Mouse (Mus musculus): Measurements from ENCODE around the gene Qtrt2.

The Qtrt2 gene

DNA sequence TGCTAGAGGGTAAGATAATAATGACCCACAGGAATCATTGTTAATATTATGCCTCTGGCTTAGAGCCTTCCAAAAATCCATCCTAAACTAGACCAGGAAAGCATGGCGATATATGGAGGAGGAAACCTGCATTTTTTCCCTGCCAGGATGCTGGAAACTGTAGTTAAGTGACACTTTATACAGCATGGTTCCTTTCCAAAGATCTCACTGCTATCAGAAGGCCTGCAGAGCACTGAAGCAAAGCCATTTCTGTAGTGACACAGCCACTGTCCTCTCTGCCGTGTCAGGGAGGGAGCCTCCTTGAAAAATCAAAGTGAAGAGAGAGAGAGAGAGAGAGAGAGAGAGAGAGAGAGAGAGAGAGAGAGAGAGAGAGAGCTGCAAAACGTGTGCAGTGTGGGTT is 4.0 kb downstream of the Qtrt2 start:
- no peak for DNase-seq

DNA sequence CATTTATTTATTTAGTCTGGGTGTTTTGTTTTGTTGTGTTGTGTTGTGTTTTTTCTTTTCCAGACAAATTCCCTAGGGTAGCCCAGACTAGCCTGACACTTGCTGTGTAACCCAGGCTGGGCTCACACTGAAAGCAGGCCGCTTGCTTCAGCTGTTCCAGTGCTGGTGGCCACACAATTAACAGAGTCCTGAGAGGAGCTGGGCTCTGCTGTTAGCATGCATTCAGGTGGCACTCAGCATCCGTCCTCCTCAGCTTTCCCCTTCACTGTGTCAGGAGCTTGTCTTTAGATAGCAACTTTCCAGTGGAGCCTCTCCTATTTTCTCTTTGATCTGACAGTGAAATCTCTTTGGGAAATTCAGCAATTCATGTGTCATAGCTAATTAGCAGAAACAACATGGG is 4.6 kb downstream of the Qtrt2 start:
- no peak for DNase-seq

DNA sequence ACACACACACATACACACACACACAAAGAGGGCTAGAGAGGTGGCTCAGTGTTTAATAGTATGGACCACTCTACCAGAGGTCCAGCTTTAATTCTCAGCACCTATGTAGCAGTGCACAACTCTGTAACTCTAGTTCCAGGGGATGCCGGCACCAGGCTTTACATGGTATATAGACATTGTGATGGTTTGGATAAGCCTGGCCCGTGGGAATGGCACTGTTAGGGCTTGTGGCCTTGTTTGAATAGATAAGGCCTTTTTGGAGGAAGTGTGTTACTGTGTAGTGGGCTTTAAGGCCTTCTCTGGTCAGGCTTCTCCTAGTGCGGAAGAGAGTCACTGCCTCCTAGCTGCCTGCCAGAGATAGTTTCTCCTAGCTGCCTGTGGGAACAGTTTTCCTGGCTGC is 7.7 kb downstream of the Qtrt2 start:
- no peak for DNase-seq

DNA sequence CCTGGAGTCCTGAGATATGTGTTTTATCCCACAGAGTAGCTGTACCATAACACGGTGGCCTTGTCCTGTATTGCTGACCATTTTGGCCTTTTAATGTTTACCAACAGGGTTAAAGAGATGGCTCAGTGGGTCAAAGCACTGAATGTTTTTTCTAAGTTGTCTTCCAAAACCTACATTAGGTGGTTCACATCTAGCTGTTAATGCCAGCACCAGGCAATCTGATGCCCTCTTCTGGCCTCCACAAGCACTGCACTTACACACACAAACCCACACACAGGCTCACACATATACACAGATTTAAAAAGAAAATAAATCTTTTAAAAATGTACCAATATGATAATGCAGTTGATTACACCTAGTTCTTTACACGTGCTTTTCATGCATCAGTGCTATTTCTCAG is 17.7 kb downstream of the Qtrt2 start:
- DNase-seq = peak; percentile 18

DNA sequence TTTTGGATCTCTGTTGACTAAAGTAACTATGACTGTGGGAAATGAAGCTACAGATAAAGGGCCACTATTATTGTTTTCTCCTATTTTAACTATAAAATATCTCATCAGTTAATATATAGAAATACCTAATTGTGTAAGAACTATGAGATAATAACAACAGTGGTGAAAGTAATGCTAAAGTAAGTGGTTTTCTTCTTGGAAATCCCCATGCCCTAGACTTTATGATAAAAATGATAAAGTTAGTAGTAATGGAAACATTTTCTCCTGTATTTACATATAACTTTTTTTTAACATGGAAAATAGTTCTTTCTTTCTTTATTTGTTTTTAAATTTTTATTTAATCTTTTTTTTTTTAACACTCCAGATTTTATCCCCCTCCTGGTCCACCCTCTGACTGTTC is 26.0 kb downstream of the Qtrt2 start:
- DNase-seq = no peak

DNA sequence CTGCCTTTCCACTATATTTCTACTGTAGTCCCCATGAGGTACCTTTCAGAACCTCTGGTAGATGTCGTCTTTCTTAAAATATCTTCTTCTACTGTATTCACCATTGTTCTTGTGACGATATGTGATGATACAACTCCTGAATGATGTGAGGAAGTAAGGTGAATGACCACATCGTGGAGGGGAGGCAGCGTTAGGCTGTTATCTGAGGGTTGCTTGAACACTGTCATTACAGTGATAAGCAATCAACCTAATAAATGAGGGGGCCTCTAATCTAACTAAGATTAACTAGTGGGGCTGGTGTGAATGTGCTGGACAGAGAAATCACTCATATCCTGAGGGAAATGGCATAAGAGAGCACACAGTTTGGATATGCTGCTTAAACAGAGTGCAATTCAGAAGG is 26.5 kb downstream of the Qtrt2 start:
- DNase-seq = no peak

DNA sequence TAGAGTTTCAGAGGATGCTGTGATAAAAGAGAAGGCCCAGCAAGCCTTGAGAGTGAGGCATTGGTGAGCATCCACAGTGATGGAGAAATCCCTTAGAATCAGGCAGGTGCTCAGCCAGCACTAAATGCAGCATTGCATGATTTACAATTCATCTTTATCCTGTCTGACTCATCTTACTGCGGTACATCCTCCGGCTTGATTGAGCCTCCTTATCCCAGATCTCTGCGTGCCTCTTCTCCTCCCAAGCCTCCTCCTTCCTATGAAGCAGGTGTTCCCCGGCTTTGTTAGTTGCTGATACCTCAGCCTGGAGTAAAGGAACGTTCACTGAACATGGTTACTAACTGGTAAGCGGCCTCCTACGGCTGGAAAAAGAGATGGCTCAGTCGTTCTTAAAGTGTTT is 32.1 kb downstream of the Qtrt2 start:
- no peak for DNase-seq

DNA sequence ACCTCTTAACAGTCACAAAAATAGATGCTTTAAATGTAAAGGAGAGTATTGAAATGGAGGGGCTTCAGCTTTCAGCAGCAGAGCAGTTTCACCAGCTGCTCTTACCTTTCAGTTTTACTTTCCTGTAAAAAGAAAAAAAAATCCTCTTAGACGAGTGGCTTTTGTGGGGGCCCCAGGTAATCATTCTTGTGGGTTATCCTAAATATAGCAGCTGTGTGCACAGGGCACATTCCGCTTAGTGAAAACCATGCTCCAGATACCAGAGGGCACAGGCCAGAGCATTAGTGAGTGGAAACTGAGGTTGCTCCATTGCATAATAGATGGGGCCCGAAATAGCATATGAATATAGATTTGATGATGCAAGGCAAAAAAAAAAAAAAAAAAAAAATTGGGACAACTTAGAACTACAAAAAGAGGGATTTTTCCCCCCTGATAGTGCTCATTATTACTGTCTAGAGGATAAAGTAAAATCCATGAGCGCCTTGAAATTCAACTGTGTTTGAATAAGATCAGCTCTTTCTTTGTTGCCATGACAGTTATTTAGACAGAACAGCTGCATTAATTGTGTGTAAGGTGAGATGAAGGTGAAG is 35.8 kb downstream of the Qtrt2 start:
- no peak for DNase-seq

DNA sequence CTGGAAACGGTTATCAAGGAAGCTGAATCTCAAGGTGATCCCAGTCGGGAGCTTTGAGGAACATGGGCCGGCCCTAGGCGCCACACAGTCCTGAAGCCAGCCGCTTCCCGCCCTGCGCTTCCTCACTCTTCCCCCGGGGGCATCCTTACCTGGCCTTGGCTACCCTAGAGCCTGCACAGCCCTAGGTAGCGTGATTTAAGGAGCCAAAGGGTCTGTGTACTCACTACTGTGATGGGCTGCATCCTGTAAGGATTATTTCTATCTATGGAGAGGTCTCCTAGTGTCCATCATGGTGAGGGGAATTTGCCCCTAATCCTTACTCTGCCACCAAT is 36.6 kb downstream of the Qtrt2 start:
- no peak for DNase-seq

DNA sequence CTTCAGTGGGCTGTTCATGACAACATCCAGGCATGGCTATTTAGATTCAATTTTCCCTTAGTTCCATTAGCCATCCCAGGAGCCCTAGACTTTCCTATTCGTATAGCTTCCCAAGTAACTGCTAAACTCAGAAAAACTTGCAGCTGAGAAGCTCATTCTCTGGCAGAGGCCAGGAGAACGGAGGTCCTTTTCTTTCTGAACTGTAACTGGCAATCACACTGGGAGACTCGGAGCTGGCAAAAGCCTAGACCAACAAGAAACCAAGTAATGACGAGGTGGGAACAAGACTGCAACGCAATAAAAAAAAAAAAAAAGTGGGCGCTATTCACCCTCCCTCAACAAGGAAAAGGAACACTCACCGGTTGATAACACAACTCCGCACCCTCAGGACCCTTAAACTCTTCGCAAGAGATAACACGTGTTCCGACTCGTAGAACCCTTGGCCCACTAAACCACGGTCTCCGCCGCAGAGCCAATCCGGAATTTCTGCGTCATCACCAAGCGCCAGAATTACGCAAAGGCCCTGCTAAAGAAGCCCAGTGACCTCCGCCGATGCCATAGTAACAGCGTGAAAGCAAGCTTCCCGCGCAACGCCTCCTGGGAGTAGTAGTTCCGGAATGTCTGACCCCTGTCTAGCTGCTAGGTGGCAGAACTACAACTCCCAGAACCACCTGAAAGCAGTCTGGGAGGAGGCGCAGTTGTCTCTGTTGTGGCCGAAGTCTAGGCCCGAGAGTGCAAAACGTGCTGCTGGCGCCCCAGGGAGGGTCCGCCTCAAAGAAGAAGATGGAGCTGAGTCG is 37.2 kb downstream of the Qtrt2 start, which contains the start of gene Ccdc191:
TSS of gene Ccdc191 (plus strand) at position 593 of the 797 bp plus-strand sequence.
- DNase-seq = peak; percentile 99

DNA sequence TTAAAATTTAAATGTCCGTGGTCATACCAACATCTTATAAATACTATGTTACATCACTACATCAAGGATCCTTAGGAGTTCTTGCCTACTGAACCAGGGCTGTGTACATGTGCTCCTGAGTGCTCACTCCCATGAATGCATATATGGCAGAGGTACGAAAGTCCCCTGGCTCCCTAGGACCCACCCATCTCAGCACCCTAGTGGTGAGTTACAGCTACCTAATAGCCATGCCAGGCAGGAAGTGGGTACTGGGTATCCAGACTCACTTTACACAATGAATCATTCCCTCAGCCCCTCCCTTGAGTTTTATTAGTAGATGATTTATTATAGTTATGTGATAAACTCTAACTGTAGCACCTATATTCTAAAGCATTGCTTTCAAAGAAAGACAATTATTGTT is 44.3 kb downstream of the Qtrt2 start:
- DNase-seq = no peak

DNA sequence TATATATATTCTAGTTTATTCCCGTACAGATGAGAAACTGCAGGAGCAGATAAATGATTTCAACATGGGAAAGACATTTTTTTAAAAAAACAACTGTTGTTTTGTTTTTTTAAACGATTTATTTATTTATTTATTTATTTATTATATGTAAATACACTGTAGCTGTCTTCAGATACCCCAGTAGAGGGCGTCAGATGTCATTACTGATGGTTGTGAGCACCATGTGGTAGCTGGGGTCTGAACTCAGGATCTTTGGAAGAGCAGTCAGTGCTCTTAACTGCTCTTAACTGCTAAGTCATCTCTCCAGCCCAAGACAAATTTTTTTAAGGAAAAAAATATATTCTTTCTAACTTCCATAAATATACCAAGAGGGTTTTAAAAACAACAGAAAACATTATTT is 45.0 kb downstream of the Qtrt2 start:
- no peak for DNase-seq

DNA sequence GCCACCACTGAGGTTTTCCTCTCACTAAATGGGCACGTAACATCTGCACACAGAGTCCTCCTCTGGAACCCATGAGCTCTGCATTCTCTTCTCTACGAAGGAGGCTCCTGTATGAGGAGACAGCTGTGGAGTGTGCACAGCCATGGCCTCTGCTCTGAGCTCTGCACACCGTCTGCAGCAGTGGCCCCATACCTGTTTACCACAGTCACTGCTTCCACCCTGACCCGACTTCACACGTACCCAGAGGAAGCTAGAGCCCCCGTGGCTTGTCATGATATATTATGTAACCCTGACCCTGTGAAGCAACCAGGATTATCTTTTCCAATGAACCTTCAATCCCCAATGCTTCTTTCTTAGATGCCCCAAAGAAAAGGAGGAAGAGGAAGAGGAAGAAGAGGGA is 46.8 kb downstream of the Qtrt2 start:
- no peak for DNase-seq

DNA sequence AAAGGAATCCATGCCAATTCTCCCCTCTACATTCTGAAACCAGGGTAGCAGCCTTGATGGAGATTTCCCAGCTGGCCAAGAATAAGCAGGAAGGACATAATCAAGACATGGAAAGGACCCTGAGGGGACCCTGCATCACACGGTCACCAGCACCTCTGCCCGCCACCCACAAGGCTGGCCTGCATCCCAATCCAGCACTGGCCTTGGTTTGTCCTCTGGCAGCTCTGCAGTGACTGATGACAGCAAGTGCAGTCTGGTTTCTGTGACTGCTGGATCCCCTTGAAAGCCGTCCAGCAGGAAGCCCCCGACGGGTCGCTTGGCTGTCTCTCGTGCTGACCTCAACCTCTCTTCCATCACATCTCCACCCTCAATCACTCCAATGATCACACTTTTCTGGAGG is 55.2 kb downstream of the Qtrt2 start:
- DNase-seq = no peak

DNA sequence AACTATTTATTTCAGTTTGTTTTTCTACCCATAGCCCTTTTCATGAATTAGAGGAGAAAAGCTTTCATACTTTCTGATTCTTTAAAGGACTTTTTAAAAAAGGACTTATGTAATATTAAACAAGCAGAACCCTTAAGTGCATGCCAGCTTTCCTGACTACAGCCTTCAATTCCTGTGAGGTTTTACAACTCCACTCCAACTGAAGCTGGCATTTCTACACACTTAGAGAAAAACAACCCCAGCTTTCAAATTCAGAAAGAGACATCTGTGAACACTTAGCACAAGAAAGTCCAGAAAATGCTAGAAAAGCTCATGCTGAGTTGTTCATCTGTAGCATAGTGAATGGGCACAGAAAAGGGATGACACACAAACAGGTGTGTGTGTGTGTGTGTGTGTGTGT is 56.8 kb downstream of the Qtrt2 start:
- DNase-seq = no peak

DNA sequence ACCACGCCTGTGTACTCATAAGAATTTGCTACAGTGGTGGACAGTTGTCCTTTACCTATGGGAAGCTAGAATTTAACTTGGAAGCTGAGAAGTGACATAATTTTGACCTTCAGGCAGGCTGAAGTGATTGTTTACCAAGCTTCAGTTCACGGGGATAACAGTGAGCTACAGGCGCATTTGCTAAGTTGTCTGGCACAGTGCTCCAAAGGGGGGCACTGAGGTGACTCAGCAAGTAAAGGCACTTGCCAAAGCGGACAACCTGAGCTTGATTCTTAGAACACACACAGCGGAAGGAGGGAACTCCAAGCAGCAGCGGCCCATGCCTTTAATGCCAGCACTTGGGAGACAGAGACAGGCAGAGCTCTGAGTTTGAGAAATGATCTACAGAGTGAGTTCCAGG is 66.0 kb downstream of the Qtrt2 start:
- DNase-seq = no peak

DNA sequence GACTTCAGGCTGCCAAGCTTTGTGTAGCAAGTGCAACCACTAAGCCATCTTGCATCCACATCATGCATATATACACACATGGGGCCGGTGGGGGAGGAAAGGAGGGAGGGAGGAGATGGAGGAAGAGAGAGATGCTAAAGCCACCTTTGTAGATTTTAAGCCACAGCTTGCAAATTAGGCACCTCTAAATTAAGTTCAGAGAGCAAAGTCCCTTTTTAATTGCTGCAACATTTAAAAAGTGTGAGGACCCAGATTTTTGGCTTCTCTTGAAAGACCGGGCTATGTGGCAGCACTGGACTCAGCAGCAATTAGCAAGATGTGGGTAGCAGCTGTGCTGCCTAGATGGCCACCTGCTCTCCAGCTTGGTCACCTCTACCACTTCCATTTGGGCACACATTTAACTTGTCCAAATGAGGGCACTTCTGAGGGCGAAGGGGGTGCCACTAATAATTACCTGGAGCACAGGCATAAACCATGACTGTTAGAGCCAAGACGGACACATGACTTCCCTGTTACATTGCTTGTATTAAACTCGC is 67.6 kb downstream of the Qtrt2 start:
- DNase-seq = no peak

DNA sequence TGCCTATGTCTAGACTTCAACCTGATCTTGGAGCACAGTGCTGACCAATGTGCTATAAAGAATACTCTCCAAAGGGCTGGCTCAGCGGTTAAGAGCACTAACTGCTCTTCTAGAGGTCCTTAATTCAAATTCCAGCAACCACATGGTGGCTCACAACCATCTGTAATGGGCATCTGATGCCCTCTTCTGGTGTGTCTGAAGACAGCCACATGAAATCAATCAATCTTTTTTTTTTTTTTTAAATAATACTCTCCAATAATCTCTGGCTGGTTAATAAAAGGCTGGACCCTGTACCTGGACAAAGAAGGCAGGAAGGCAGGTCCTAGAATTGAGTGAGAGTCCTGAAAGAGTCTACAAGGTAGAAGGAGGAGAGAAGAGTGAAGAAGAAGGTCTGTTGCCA is 76.8 kb downstream of the Qtrt2 start:
- DNase-seq = no peak

DNA sequence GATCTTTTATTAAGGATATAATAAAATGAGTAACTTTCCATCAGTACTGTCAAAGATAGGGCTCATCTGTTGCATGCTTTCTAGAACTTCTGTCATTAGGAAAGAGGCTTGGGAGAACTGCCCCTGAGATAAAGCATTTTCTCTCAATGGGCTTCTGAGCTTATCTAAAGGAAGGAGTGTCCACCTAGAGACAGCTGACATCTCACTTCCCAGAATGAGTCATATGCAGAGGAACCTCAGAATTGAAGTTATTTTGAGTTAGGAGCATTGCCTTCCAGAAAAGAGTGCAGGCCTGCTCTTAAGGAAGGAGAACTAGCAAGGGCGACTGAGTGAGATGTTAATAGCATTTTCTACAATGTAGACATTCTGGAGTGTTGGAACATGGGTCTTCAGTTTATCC is 85.4 kb downstream of the Qtrt2 start:
- no peak for DNase-seq

DNA sequence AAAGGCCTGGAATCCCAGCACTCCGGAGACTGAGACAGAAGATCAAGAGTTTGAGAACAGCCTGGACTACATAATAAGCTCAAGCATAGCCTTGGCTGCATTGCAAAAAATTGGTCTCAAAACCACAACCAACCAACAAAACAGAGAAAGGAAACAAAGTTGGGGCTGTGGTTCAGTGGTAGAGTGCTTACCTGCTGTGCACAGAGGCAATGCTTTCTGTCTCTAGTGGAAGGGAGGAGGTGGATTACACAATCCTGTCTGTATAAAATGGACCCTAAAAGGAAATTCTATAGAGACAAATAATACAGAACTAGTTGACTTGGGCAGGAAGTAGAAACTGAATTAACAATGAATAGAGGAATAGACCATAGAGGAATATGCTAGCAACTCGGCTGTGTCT is 94.7 kb downstream of the Qtrt2 start:
- DNase-seq = no peak

DNA sequence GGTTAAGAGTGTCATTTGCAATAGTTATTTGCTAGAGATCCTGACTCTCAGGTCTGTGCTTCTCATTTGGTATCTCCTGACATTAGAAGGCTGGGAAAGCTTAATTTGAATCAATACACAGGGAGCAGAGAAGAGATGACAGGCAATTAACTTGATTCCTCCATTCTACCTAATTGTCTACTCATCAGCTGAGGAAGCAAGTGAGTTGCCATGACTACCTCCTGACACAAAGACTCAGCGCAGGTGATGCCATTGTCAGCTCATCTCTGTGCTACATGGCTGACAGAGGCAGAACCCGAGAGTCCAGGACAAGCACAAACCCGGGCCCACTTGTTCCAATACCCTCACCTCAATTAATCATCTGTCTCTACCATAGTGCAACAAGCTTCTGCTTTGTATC is 99.1 kb downstream of the Qtrt2 start:
- no peak for DNase-seq

DNA sequence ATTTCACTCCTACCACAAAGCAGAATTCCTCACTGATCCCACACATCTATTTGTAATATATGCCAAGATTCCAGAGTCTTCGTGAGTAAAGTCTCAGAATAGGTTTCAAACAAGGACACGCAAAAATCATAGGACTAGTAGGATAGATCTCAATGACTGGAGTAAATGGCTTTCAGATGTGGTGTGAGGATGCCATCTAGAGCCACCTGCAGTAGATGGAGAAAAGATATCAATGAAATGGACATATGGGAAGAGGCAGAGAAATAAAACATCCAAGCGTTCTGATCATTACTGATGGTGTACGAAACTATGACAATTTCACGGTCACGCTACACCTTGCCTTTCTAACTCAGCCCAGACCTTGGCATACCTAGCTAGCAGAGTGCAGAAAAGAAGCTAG is 108.2 kb downstream of the Qtrt2 start:
- no peak for DNase-seq

DNA sequence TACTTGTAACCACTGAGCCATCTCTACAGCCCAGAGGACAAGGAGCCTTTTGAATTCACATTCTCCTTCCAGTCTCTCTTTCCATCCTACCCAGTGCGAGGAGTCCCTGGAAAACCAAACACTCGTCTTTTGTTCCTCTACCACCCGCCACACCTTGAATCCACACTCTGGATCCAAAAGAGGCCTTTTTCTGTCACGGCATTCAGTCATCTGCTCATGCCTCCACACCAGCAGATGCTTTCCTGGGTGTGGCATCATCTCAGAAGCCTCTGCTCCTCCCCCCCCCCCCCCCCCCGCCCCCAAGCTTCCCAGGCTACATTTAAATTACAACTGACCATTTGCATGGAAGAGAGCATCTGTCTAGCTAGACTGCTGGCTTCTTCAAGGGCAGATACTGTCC is 110.3 kb downstream of the Qtrt2 start:
- no peak for DNase-seq

DNA sequence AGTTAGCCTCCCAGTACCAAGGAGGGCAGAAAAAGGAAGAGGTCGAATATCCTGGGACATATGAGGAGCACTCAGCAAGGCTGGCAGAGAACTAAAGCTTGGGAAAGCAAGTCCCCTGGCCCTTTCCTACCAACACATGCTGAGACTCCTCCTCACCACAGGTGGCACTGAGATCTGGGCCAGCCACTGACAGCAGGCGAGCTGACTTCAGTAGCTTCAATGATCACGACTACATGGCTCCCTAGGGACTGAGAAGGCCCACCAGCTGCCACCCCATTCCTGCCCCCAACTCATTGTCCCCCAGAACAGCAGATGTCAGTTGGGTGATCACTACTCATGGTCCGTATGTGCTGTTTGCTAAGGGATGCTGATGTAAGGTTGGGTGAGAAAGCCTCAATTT is 112.0 kb downstream of the Qtrt2 start:
- DNase-seq = no peak
